Mouse (Mus musculus): ENCODE data around the gene Mki67. TPM values are rescaled to one million over a fixed set of nuclear protein-coding genes. Genes with fewer than 3 reads are reported as not detected.

The Mki67 gene
- polyA plus RNA-seq, 1 experiment from 2014 or later, result 51.4 TPM

DNA sequence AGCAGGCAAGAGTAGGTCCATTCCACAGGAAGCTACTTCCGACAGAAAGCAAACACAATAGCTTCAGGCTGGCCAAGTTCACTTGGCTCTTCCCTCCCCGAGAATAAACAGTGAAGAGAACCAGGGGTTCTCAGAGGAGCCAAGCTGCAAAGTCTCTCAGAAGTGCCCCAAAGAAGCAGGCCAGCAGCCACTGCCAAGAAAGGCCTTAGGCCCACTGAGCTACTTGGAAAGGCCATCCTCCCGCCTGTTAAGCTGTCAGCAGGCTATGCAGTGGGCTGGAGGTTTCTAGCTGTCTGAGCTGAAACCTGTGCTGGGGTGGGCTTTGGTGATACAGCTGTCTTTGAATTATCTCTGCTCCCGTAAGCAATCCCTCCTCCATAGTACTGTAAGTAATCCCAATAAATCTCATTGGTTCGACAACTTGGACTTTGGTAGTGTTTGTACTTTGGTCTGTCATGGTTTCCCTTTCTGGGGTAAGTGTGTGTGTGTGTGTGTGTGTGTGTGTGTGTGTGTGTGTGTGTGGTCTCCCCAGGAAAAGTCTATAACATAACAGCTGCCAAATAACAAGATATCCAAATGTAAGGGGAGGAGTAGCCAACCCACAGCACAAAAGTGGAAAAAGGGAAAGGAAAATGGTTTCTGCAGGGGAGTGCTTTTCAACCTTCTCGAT lies 7.6 kb upstream of the Mki67 start:
- no peak; the same call in 1 of the 2 replicates for ATAC-seq (ENCODE audit: low read depth)

DNA sequence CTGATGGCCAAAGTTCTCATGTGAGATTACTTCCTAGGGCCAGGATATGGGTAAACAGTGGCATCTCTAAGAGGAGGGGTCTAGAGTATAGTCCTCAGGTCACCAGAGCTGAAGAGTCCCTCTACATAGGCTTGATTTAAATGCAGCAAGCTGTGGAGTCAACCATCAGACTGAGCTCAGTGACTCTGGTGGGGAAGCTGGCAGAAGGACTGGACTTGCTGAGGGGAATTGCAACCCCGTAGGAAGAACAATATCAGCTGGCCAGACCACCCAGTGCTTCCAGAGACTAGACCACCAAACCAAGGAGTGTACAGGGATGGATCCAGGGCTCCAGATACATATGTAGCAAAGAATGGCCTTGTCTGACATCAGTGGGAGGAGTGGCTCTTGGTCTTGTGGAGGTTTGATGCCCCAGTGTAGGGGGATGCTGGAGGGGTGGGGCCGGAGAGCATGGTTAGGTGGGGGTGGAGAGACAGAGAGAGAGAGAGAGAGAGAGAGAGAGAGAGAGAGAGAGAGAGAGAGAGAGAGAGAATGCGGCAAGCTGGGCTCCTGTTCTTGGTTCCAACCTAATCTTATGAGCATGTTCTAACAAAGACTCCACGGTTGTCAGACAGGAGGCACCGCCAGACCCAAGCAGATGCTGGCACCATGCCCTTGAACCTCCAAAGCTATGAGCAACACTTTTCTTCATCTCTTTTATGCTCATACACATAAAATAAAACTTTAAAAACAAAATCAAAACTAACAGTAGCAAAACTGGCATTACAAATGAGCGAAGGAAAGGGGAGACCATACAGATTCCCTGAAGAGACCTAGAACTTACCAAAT lies 6.1 kb upstream of the Mki67 start:
- no peaks in the 10 kb centered on the region for H3K27me3 ChIP-seq (replicated peaks; ENCODE audit: control insufficient read depth, insufficient read depth, low read length)
- H3K9ac ChIP-seq (ENCODE audit: low read depth, low read length), result no peak overlapping the region
- H3K9me3 ChIP-seq (ENCODE audit: control insufficient read depth, low read length), result no peaks in the 10 kb centered on the region
- no peak overlapping the region for H3K4me2 ChIP-seq (ENCODE audit: low read depth, low read length)
- no peak overlapping the region for H3K27ac ChIP-seq (replicated peaks; ENCODE audit: low read depth, low read length)
- whole genome bisulfite sequencing, result 65% methylated on average over 6 of the region's 6 CpGs
- DNase-seq (ENCODE audit: low spot score), result peak; percentile 61
- H3K4me3 ChIP-seq (ENCODE audit: low read depth, low read length), result no peak overlapping the region
- no peaks in the 10 kb centered on the region for H3K36me3 ChIP-seq (ENCODE audit: control insufficient read depth, insufficient read depth, low read length)
- ATAC-seq (ENCODE audit: low read depth), result no peak
- H3K4me1 ChIP-seq (ENCODE audit: control insufficient read depth, insufficient read depth, low read length), result no peaks in the 10 kb centered on the region; the same call in 1 of the 2 replicates

More for the DNA sequence above, 7.6 kb upstream of the Mki67 start:
- Histone ChIP-seq H3K4me1 (ENCODE audit: control insufficient read depth, insufficient read depth, low read length) (no peaks in the 10 kb centered on the region), H3K4me3 (ENCODE audit: low read depth, low read length) (no peak overlapping the region), H3K9ac (ENCODE audit: low read depth, low read length) (no peak overlapping the region), H3K9me3 (ENCODE audit: control insufficient read depth, low read length) (no peaks in the 10 kb centered on the region), H3K4me2 (ENCODE audit: low read depth, low read length) (no peak overlapping the region), H3K27ac (replicated peaks; ENCODE audit: low read depth, low read length) (no peak overlapping the region), H3K36me3 (ENCODE audit: control insufficient read depth, insufficient read depth, low read length) (no peaks in the 10 kb centered on the region), H3K27me3 (replicated peaks; ENCODE audit: control insufficient read depth, insufficient read depth, low read length) (no peaks in the 10 kb centered on the region)
- DNase-seq (ENCODE audit: low spot score), result no peak
- 61% methylated on average over 6 of the region's 6 CpGs for WGBS

DNA sequence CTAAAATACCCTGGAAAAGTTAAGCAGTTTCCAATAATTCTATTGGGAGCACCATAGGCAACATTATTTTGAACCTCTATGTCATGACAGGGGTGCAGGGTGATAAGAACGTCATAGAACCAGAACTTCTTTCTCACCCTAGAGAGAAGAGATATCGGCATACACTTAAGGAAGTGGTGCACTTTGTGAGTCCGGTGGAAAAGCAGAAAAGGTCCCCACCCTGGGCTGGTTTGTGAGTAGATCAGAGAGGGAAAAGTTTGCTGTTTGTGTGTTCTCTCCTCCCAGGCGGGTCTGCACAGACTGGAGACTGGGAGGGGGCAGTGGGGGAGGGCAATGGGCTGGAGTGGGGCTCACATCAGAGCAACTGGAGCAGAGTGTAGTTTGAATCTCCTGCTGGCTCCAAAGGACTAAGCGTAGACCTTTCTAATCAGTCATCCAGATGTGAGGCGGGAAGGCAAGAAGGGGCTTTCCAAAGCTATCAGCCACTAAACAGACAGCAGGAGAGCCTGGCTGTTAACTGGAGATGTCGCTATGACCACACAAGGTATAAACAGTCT lies 5.4 kb upstream of the Mki67 start:
- Histone ChIP-seq H3K9ac (ENCODE audit: low read depth, low read length) (no peak overlapping the region), H3K27me3 (replicated peaks; ENCODE audit: control insufficient read depth, insufficient read depth, low read length) (no peaks in the 10 kb centered on the region), H3K36me3 (ENCODE audit: control insufficient read depth, insufficient read depth, low read length) (no peaks in the 10 kb centered on the region), H3K4me1 (ENCODE audit: control insufficient read depth, insufficient read depth, low read length) (peaks cover 4% of the 10 kb centered on the region; the same call in 1 of the 2 replicates), H3K4me2 (ENCODE audit: low read depth, low read length) (no peak overlapping the region), H3K9me3 (ENCODE audit: control insufficient read depth, low read length) (no peaks in the 10 kb centered on the region), H3K27ac (replicated peaks; ENCODE audit: low read depth, low read length) (no peak overlapping the region), H3K4me3 (ENCODE audit: low read depth, low read length) (no peak overlapping the region)
- no peak for DNase-seq (ENCODE audit: low spot score)
- WGBS, result 63% methylated on average over 7 of the region's 7 CpGs
- ATAC-seq (ENCODE audit: low read depth), result no peak

DNA sequence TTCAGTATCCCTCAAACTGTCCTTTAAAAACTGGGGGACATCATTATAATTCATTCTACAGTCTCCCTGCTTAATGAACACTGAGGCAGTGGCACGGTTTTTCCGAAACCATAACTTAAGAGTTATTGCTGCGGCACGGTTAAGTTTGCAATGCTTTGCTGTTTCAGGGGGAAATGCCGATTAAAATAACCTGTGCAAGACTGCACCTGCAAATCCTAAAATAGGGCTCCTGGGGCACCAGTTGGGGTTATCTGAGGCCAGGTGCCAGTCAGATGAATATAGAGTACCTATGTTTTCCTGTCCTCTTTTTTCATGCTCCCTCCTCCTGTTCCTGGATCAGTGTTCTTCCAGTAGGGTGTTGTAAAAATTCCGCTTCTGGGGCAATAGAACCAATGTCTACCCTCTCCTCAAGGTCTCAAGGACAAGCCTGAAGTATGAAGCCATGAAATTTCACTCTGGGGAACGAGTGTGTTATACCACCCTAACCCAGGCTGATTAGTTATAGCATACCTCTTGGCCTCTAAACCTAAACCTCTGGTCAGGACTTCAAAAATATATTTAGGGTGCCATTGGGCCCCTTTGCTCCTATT lies 902 bp upstream of the Mki67 start:
- DNase-seq (ENCODE audit: low spot score) (no peak), ATAC-seq (ENCODE audit: low read depth) (no peak)
- H3K27me3 ChIP-seq (replicated peaks; ENCODE audit: control insufficient read depth, insufficient read depth, low read length), result no peaks in the 10 kb centered on the region
- H3K27ac ChIP-seq (replicated peaks; ENCODE audit: low read depth, low read length), result 0 out of 2 replicates have a peak overlapping the region, but pooled peaks have one; percentile 1
- peak overlapping the region; percentile 85 for H3K4me2 ChIP-seq (ENCODE audit: low read depth, low read length)
- WGBS, result 61% methylated on average over 7 of the region's 7 CpGs
- peak overlapping the region; percentile 59 for H3K9ac ChIP-seq (ENCODE audit: low read depth, low read length)
- no peaks in the 10 kb centered on the region for H3K36me3 ChIP-seq (ENCODE audit: control insufficient read depth, insufficient read depth, low read length)
- peak overlapping the region; percentile 88 for H3K4me3 ChIP-seq (ENCODE audit: low read depth, low read length)
- no peaks in the 10 kb centered on the region for H3K9me3 ChIP-seq (ENCODE audit: control insufficient read depth, low read length)
- peaks cover 22% of the 10 kb centered on the region for H3K4me1 ChIP-seq (ENCODE audit: control insufficient read depth, insufficient read depth, low read length)

DNA sequence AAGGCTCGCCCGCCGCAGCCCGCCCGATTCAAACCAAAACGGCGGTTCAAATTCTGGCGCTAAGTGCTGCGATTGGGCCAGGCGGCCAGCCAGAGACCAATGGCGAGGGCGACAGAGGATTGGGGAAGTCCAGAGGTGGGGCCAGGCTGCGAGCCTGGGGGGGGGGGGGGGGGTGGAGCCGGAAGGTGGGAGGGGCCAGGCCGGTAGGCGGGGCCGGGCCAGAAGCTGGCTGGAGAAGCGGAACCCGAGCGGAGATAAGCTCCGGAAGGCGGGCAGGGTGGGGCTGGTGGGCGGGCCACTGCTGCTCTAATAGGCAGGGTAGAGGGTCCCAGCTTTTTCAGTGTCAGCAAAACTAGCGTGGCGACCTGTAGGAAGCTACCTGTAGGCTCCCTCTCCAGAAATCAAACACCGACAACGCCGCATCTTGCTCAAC lies 300 bp upstream of the Mki67 start:
- ATAC-seq (ENCODE audit: low read depth), result peak; percentile 98
- H3K27me3 ChIP-seq (replicated peaks; ENCODE audit: control insufficient read depth, insufficient read depth, low read length), result no peaks in the 10 kb centered on the region
- no peaks in the 10 kb centered on the region for H3K9me3 ChIP-seq (ENCODE audit: control insufficient read depth, low read length)
- peak; percentile 98 for DNase-seq (ENCODE audit: low spot score)
- WGBS, result under 1% methylated on average over 20 of the region's 28 CpGs
- no peak overlapping the region for H3K27ac ChIP-seq (replicated peaks; ENCODE audit: low read depth, low read length)
- peak overlapping the region; percentile 88 for H3K4me3 ChIP-seq (ENCODE audit: low read depth, low read length)
- H3K9ac ChIP-seq (ENCODE audit: low read depth, low read length), result peak overlapping the region; percentile 91
- no peaks in the 10 kb centered on the region for H3K36me3 ChIP-seq (ENCODE audit: control insufficient read depth, insufficient read depth, low read length)
- peaks cover 22% of the 10 kb centered on the region for H3K4me1 ChIP-seq (ENCODE audit: control insufficient read depth, insufficient read depth, low read length)
- peak overlapping the region; percentile 85 for H3K4me2 ChIP-seq (ENCODE audit: low read depth, low read length)

DNA sequence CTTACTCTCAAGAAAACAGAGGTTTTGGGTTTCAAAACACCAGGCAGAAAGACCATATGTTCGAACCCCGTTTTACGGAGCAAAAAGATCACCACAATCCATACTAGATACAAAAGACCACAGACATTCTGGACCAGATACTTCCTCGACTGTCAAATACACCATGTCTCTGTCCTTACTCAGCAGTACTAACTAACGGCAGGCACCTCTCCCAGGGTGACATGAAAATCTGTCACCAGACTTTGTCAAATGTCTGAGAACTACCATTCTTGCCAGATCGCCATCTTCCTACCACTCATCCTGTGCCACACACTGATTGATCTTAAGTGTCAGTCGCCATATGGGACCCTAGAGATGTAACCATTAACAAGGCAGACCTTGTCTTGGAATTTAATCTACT lies 995 bp downstream of the Mki67 start:
- ATAC-seq (ENCODE audit: low read depth) (no peak), DNase-seq (ENCODE audit: low spot score) (no peak)
- Histone ChIP-seq H3K4me2 (ENCODE audit: low read depth, low read length) (peak overlapping the region; percentile 85), H3K9me3 (ENCODE audit: control insufficient read depth, low read length) (no peaks in the 10 kb centered on the region), H3K27me3 (replicated peaks; ENCODE audit: control insufficient read depth, insufficient read depth, low read length) (no peaks in the 10 kb centered on the region), H3K4me1 (ENCODE audit: control insufficient read depth, insufficient read depth, low read length) (peaks cover 22% of the 10 kb centered on the region), H3K36me3 (ENCODE audit: control insufficient read depth, insufficient read depth, low read length) (no peaks in the 10 kb centered on the region), H3K9ac (ENCODE audit: low read depth, low read length) (peak overlapping the region; percentile 91), H3K27ac (replicated peaks; ENCODE audit: low read depth, low read length) (peak overlapping the region; percentile 68; the same call in 1 of the 2 replicates), H3K4me3 (ENCODE audit: low read depth, low read length) (peak overlapping the region; percentile 88)
- WGBS, result 1% methylated on average over 7 of the region's 7 CpGs

DNA sequence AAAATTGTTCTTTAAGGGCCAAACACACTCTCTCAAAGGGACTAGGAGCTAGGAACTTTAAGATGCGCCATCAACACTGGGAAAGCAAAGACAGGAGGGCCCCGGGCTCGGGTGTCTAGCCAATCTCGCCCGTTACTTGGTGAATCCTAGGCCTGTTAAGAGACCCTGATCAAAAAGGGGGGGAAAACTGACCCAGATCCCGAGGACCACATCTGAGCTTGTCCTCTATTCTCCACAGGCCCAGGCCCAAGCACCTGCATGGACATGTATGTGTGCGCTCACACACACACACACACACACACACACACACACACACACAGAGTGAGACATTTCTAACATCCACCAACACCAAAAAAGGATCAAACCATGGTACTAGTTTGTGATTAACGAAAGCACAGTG lies 2.8 kb downstream of the Mki67 start:
- no peak for DNase-seq (ENCODE audit: low spot score)
- Histone ChIP-seq H3K9ac (ENCODE audit: low read depth, low read length) (0 out of 2 replicates have a peak overlapping the region, but pooled peaks have one; percentile 27), H3K36me3 (ENCODE audit: control insufficient read depth, insufficient read depth, low read length) (peaks cover 15% of the 10 kb centered on the region), H3K4me2 (ENCODE audit: low read depth, low read length) (peak overlapping the region; percentile 85), H3K9me3 (ENCODE audit: control insufficient read depth, low read length) (no peaks in the 10 kb centered on the region), H3K4me1 (ENCODE audit: control insufficient read depth, insufficient read depth, low read length) (peaks cover 22% of the 10 kb centered on the region), H3K27me3 (replicated peaks; ENCODE audit: control insufficient read depth, insufficient read depth, low read length) (no peaks in the 10 kb centered on the region), H3K27ac (replicated peaks; ENCODE audit: low read depth, low read length) (no peak overlapping the region), H3K4me3 (ENCODE audit: low read depth, low read length) (peak overlapping the region; percentile 88)
- ATAC-seq (ENCODE audit: low read depth), result no peak
- WGBS, result 71% methylated on average over 8 of the region's 8 CpGs

GRCm38 (mm10) chr7:135712534-135712933 lies 3.6 kb downstream of the Mki67 start:
- H3K4me1 ChIP-seq (ENCODE audit: control insufficient read depth, insufficient read depth, low read length), result peaks cover 22% of the 10 kb centered on the region
- H3K4me3 ChIP-seq (ENCODE audit: low read depth, low read length), result no peak overlapping the region
- WGBS, result 92% methylated on average over 1 of the region's 1 CpGs
- peak overlapping the region; percentile 85; the same call in 1 of the 2 replicates for H3K4me2 ChIP-seq (ENCODE audit: low read depth, low read length)
- H3K27ac ChIP-seq (replicated peaks; ENCODE audit: low read depth, low read length), result no peak overlapping the region
- no peaks in the 10 kb centered on the region for H3K9me3 ChIP-seq (ENCODE audit: control insufficient read depth, low read length)
- no peaks in the 10 kb centered on the region for H3K27me3 ChIP-seq (replicated peaks; ENCODE audit: control insufficient read depth, insufficient read depth, low read length)
- DNase-seq (ENCODE audit: low spot score) (no peak), ATAC-seq (ENCODE audit: low read depth) (no peak)
- peaks cover 22% of the 10 kb centered on the region for H3K36me3 ChIP-seq (ENCODE audit: control insufficient read depth, insufficient read depth, low read length)
- no peak overlapping the region for H3K9ac ChIP-seq (ENCODE audit: low read depth, low read length)

All from embryonic facial prominence, embryonic 14.5 days (tissue).